8 mouse cellular contexts compared by ENCODE assay signal in genomic region chr15:5142714-5143113, GRCm38 (mm10). TPM values are rescaled to one million over a fixed set of nuclear protein-coding genes. Genes with fewer than 3 reads are reported as not detected.
DNase-seq lines count a peak whose midpoint lies in the region; ATAC-seq lines count a peak whose summit lies in the region.

No protein-coding gene starts in this region.

- intact Hi-C loops in heart, postnatal 10 days (cut with DNase I), result loop anchor here (2.0 kb wide), 1 partner anchor 26 kb away; the partner anchor contains the start of gene Rpl37

- no peaks in the 10 kb centered on the region for H3K9me3 ChIP-seq in heart, embryonic 10.5 days
- H3K9me3 ChIP-seq in liver, embryonic 11.5 days (ENCODE audit: control insufficient read depth, low read length), result no peaks in the 10 kb centered on the region
- no peaks in the 10 kb centered on the region for H3K9me3 ChIP-seq in embryonic facial prominence, embryonic 14.5 days (ENCODE audit: control insufficient read depth, low read length)
- H3K9me3 ChIP-seq in liver, embryonic 16.5 days (replicated peaks; ENCODE audit: control insufficient read depth, low read length), result no peaks in the 10 kb centered on the region

- no peak overlapping the region for H3K9ac ChIP-seq in liver, embryonic 11.5 days (ENCODE audit: low read depth, low read length)
- H3K9ac ChIP-seq in embryonic facial prominence, embryonic 14.5 days (ENCODE audit: low read depth, low read length), result no peak overlapping the region
- no peak overlapping the region for H3K9ac ChIP-seq in liver, embryonic 16.5 days (ENCODE audit: low read depth, low read length)

- H3K4me2 ChIP-seq in liver, embryonic 11.5 days, result peak overlapping the region; percentile 80
- H3K4me2 ChIP-seq in embryonic facial prominence, embryonic 14.5 days (ENCODE audit: low read depth, low read length), result peak overlapping the region; percentile 69
- no peak overlapping the region for H3K4me2 ChIP-seq in liver, embryonic 16.5 days (ENCODE audit: low read depth, low read length)

- peaks cover 12% of the 10 kb centered on the region for H3K4me1 ChIP-seq in heart, embryonic 10.5 days
- H3K4me1 ChIP-seq in liver, embryonic 11.5 days (replicated peaks; ENCODE audit: control insufficient read depth, insufficient read depth, low read length), result peaks cover 36% of the 10 kb centered on the region
- H3K4me1 ChIP-seq in embryonic facial prominence, embryonic 14.5 days (ENCODE audit: control insufficient read depth, insufficient read depth, low read length), result peaks cover 22% of the 10 kb centered on the region
- peaks cover 50% of the 10 kb centered on the region for H3K4me1 ChIP-seq in liver, embryonic 16.5 days (ENCODE audit: control insufficient read depth, low read depth, low read length)

- WGBS in heart, embryonic 10.5 days, result 74% methylated on average over 5 of the region's 5 CpGs
- WGBS in liver, embryonic 11.5 days, result 68% methylated on average over 5 of the region's 5 CpGs
- 69% methylated on average over 5 of the region's 5 CpGs for WGBS in embryonic facial prominence, embryonic 14.5 days
- 46% methylated on average over 5 of the region's 5 CpGs for WGBS in liver, embryonic 16.5 days (ENCODE audit: insufficient replicate concordance)

- no peak overlapping the region for H3K27ac ChIP-seq in heart, embryonic 10.5 days
- 0 out of 2 replicates have a peak overlapping the region, but pooled peaks have one; percentile 67 for H3K27ac ChIP-seq in liver, embryonic 11.5 days (ENCODE audit: low read depth, low read length)
- H3K27ac ChIP-seq in embryonic facial prominence, embryonic 14.5 days (replicated peaks; ENCODE audit: low read depth, low read length), result peak overlapping the region; percentile 86; the same call in 1 of the 2 replicates
- peak overlapping the region; percentile 85 for H3K27ac ChIP-seq in liver, embryonic 16.5 days (ENCODE audit: low read length)

- DNase-seq in heart, embryonic 10.5 days (ENCODE audit: low spot score), result no peak
- DNase-seq in heart, postnatal 10 days, result no peak
- no peak for DNase-seq in liver, embryonic 11.5 days (ENCODE audit: low spot score)
- DNase-seq in liver, result no peak
- no peak for DNase-seq in embryonic facial prominence, embryonic 14.5 days (ENCODE audit: low spot score)
- no peak for DNase-seq in urinary bladder, postnatal 25 days (ENCODE audit: low spot score)
- no peak for DNase-seq in layer of hippocampus, adult 9-11 months

- no peak for ATAC-seq in liver, embryonic 11.5 days (replicated peaks; ENCODE audit: low FRiP score)
- ATAC-seq in embryonic facial prominence, embryonic 14.5 days (ENCODE audit: low read depth), result no peak
- ATAC-seq in liver, embryonic 16.5 days (ENCODE audit: low read depth), result no peak

- H3K36me3 ChIP-seq in heart, embryonic 10.5 days, result 0 out of 2 replicates have a peak, but pooled peaks cover 3% of the 10 kb centered on the region
- no peaks in the 10 kb centered on the region for H3K36me3 ChIP-seq in liver, embryonic 11.5 days (ENCODE audit: control insufficient read depth, insufficient read depth, low read length)
- H3K36me3 ChIP-seq in embryonic facial prominence, embryonic 14.5 days (ENCODE audit: control insufficient read depth, insufficient read depth, low read length), result 0 out of 2 replicates have a peak, but pooled peaks cover 4% of the 10 kb centered on the region
- H3K36me3 ChIP-seq in liver, embryonic 16.5 days (ENCODE audit: control insufficient read depth, insufficient read depth), result no peaks in the 10 kb centered on the region; the same call in 1 of the 2 replicates

- no peaks in the 10 kb centered on the region for H3K27me3 ChIP-seq in heart, embryonic 10.5 days (ENCODE audit: insufficient read depth, poor library complexity, severe bottlenecking)
- no peaks in the 10 kb centered on the region for H3K27me3 ChIP-seq in liver, embryonic 11.5 days (replicated peaks; ENCODE audit: control insufficient read depth, insufficient read depth, low read length)
- no peaks in the 10 kb centered on the region for H3K27me3 ChIP-seq in embryonic facial prominence, embryonic 14.5 days (replicated peaks; ENCODE audit: control insufficient read depth, insufficient read depth, low read length)
- H3K27me3 ChIP-seq in liver, embryonic 16.5 days (ENCODE audit: control insufficient read depth, insufficient read depth, low read depth, low read length), result no peaks in the 10 kb centered on the region

- H3K4me3 ChIP-seq in heart, embryonic 10.5 days, result 0 out of 2 replicates have a peak overlapping the region, but pooled peaks have one; percentile 94
- H3K4me3 ChIP-seq in liver, embryonic 11.5 days (ENCODE audit: low read depth, low read length), result no peak overlapping the region; the same call in 1 of the 2 replicates
- peak overlapping the region; percentile 90 for H3K4me3 ChIP-seq in embryonic facial prominence, embryonic 14.5 days (ENCODE audit: low read depth, low read length)
- no peak overlapping the region for H3K4me3 ChIP-seq in liver, embryonic 16.5 days (ENCODE audit: low read depth, low read length)

RNA-seq across cellular contexts. Expression of gene Prkaa1, which starts 0.9 kb away (rescaled TPM):
- 21.1 and 22.7 TPM in 2 replicates for polyA plus RNA-seq in heart, embryonic 10.5 days (2016; fragmentation: Nextera tagmentation; extraction: Ambion mirVana)
- 10 to 100 TPM; 16.9 to 18.4 TPM for total RNA-seq in heart, postnatal 10 days (2021)
- 36.2 and 39.3 TPM in 2 replicates for polyA plus RNA-seq in liver, embryonic 11.5 days (2014; fragmentation: Nextera tagmentation; extraction: Ambion mirVana)
- polyA plus RNA-seq in embryonic facial prominence, embryonic 14.5 days (2014; fragmentation: Nextera tagmentation; extraction: Ambion mirVana), result 20.2 and 20.7 TPM in 2 replicates
- 11.8 and 12.3 TPM in 2 replicates for polyA plus RNA-seq in liver, embryonic 16.5 days (2015; fragmentation: Nextera tagmentation; extraction: Ambion mirVana)

RNA-seq across cellular contexts. Expression of gene Rpl37, which starts 26.3 kb away (rescaled TPM):
- 366 and 403 TPM in 2 replicates for polyA plus RNA-seq in heart, embryonic 10.5 days (2016; fragmentation: Nextera tagmentation; extraction: Ambion mirVana)
- 100 to 1,000 TPM; 233 to 262 TPM for total RNA-seq in heart, postnatal 10 days (2021)
- polyA plus RNA-seq in liver, embryonic 11.5 days (2014; fragmentation: Nextera tagmentation; extraction: Ambion mirVana), result 728 and 826 TPM in 2 replicates
- polyA plus RNA-seq in embryonic facial prominence, embryonic 14.5 days (2014; fragmentation: Nextera tagmentation; extraction: Ambion mirVana), result 794 and 907 TPM in 2 replicates
- polyA plus RNA-seq in liver, embryonic 16.5 days (2015; fragmentation: Nextera tagmentation; extraction: Ambion mirVana), result 249 and 306 TPM in 2 replicates

RNA-seq across cellular contexts. Expression of gene Card6, which starts 34.4 kb away (rescaled TPM):
- 1.5 and 2.3 TPM in 2 replicates for polyA plus RNA-seq in heart, embryonic 10.5 days (2016; fragmentation: Nextera tagmentation; extraction: Ambion mirVana)
- total RNA-seq in heart, postnatal 10 days (2021), result 1 to 10 TPM; 5.6 to 6.7 TPM
- polyA plus RNA-seq in liver, embryonic 11.5 days (2014; fragmentation: Nextera tagmentation; extraction: Ambion mirVana), result 1.3 and 1.4 TPM in 2 replicates
- 1.9 and 2.1 TPM in 2 replicates for polyA plus RNA-seq in embryonic facial prominence, embryonic 14.5 days (2014; fragmentation: Nextera tagmentation; extraction: Ambion mirVana)
- 1.5 and 1.7 TPM in 2 replicates for polyA plus RNA-seq in liver, embryonic 16.5 days (2015; fragmentation: Nextera tagmentation; extraction: Ambion mirVana)

RNA-seq across cellular contexts. Expression of gene Ttc33, which starts 42.6 kb away (rescaled TPM):
- 30.3 and 34.0 TPM in 2 replicates for polyA plus RNA-seq in heart, embryonic 10.5 days (2016; fragmentation: Nextera tagmentation; extraction: Ambion mirVana)
- 10 to 100 TPM; 28.4 to 29.2 TPM for total RNA-seq in heart, postnatal 10 days (2021)
- polyA plus RNA-seq in liver, embryonic 11.5 days (2014; fragmentation: Nextera tagmentation; extraction: Ambion mirVana), result 29.2 and 32.3 TPM in 2 replicates
- polyA plus RNA-seq in embryonic facial prominence, embryonic 14.5 days (2014; fragmentation: Nextera tagmentation; extraction: Ambion mirVana), result 39.3 and 41.9 TPM in 2 replicates
- polyA plus RNA-seq in liver, embryonic 16.5 days (2015; fragmentation: Nextera tagmentation; extraction: Ambion mirVana), result 14.1 and 16.1 TPM in 2 replicates

Comparison
In these comparisons a context has a peak if more than half of its experiments do, and no peak if none do; other contexts are left out.
1. H3K4me3 ChIP-seq: peak in heart, embryonic 10.5 days (single experiment) and embryonic facial prominence, embryonic 14.5 days (single experiment); none in liver, embryonic 11.5 days (single experiment) and liver, embryonic 16.5 days (single experiment).